Mouse (Mus musculus) hindbrain, embryonic 12.5 days (tissue): Measurements from ENCODE around the gene Cmya5. TPM values are rescaled to one million over a fixed set of nuclear protein-coding genes. Genes with fewer than 3 reads are reported as not detected.

ENCODE experiments used
- ATAC-seq: fragments of 200-750 bp; cut with Nextera tagmentation; 2 replicates; pipeline ENCODE4 v1.8.0; 2017; ENCODE audit warnings: moderate TSS enrichment; ENCODE audit not compliant: low FRiP score
- H3K27ac ChIP-seq: fragments of 300-500 bp; sonication (generic); 2 replicates; pipeline ENCODE4 v1.5.1; 2016; ENCODE audit warnings: mild to moderate bottlenecking
- H3K27me3 ChIP-seq: fragments of 300-500 bp; sonication (generic); 2 replicates; pipeline ENCODE4 v1.6.1; 2016; ENCODE audit warnings: mild to moderate bottlenecking
- H3K36me3 ChIP-seq: fragments of 300-500 bp; sonication (generic); 2 replicates; pipeline ENCODE4 v1.6.1; 2016; ENCODE audit warnings: mild to moderate bottlenecking
- H3K4me1 ChIP-seq: fragments of 300-500 bp; sonication (generic); 2 replicates; pipeline ENCODE4 v1.6.1; 2016
- H3K4me2 ChIP-seq: fragments of 300-500 bp; sonication (generic); replicated peaks from 2 replicates; pipeline ENCODE4 v1.6.1; 2016; ENCODE audit warnings: mild to moderate bottlenecking
- H3K4me3 ChIP-seq: fragments of 300-500 bp; sonication (generic); 2 replicates; pipeline ENCODE4 v1.5.1; 2016; ENCODE audit warnings: mild to moderate bottlenecking
- H3K9ac ChIP-seq: fragments of 300-500 bp; sonication (generic); 2 replicates; pipeline ENCODE4 v1.6.1; 2016; ENCODE audit warnings: mild to moderate bottlenecking, moderate library complexity
- H3K9me3 ChIP-seq: fragments of 300-500 bp; sonication (generic); replicated peaks from 2 replicates; pipeline ENCODE4 v1.6.1; 2016; ENCODE audit warnings: mild to moderate bottlenecking
- WGBS: fragments of 180-500 bp; shearing (Covaris S2); methylation state at CpG from one replicate; pipeline ENCODE4 v1.1.7; 2016; 5-methylcytosine and 5-hydroxymethylcytosine counted together
- polyA plus RNA-seq: library from polyadenylated mRNA; unstranded; fragments of >200 nt; fragmentation: Nextera tagmentation; extraction: Ambion mirVana; gene quantifications from 2 replicates; pipeline ENCODE4 v1.2.1, GENCODE M21; 2016

Cmya5 gene
- polyA plus RNA-seq, 1 experiment from 2014 or later: 0.08 TPM

DNA sequence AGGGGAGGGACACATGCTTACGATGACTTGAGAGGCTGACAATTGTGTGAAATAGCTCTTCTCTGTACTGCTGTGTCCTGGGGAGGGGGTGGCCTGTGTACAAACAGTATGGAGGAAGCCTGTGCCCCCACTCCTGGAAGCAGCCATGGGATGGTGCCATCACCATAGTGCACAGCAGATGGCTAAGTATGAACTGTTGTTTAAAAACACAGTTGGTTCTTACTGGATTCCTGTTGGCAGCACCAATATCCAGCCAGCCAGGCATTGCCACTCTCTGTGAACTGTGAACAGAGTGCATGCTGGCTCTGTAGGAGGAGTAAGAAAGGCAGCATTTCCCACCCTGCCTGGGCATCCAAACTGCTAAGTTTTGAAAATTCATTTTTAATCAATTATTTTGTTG, 88.4 kb downstream of the Cmya5 start:
- no peaks in the 10 kb centered on the region for H3K27me3 ChIP-seq
- WGBS: 86% methylated on average over 1 of the region's 1 CpGs
- no peaks in the 10 kb centered on the region for H3K9me3 ChIP-seq
- H3K36me3 ChIP-seq: no peaks in the 10 kb centered on the region
- H3K4me1 ChIP-seq: no peaks in the 10 kb centered on the region
- H3K4me3 ChIP-seq: no peak overlapping the region
- H3K27ac ChIP-seq: no peak overlapping the region
- no peak overlapping the region for H3K9ac ChIP-seq
- ATAC-seq: no peak
- H3K4me2 ChIP-seq: no peak overlapping the region

DNA sequence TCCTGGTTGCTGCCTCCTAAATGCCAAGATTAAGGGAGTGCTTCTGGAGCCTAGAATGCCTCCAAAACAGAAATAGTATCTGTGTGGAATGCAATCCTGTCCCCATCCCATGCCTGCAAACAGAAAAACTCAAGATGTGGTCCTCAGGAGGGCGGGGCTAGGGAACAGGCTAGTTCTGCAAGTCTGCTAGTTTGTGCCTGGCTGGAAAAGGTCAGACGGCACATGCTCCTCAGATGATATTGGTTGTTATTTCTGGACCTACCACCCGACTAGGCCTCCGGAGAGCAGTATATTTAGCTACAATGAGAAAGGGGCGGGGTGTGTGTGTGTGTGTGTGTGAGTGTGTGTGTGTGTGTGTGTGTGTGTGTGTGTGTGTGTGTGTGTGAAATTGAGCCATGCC, 93.0 kb downstream of the Cmya5 start:
- H3K27ac ChIP-seq: no peak overlapping the region
- H3K9me3 ChIP-seq: no peaks in the 10 kb centered on the region
- H3K27me3 ChIP-seq: no peaks in the 10 kb centered on the region
- WGBS: 87% methylated on average over 5 of the region's 5 CpGs
- no peaks in the 10 kb centered on the region for H3K4me1 ChIP-seq
- no peak overlapping the region for H3K4me3 ChIP-seq
- no peak overlapping the region for H3K4me2 ChIP-seq
- no peak overlapping the region for H3K9ac ChIP-seq
- no peaks in the 10 kb centered on the region for H3K36me3 ChIP-seq
- no peak for ATAC-seq

DNA sequence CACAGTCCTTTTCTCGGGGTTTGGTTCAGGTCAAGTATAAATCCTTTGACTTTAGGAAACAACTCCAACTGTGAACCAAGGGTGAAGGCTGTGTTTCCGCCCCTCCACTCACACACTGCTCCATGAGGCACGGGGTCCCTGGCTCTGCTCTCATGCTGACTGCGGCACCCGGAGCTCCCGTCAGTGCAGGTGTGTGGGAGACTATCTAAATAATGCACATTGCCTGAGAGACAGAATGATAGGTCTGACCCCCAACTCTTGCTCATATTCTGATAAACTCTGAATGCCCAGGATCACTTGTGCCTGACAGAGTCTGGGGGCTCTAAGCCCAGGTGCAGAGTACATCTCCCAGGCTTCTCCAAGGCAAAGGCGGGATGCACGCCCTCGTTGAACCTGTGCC, 103.5 kb downstream of the Cmya5 start:
- WGBS: 83% methylated on average over 9 of the region's 9 CpGs
- Histone ChIP-seq H3K4me2 (no peak overlapping the region), H3K4me3 (no peak overlapping the region), H3K4me1 (no peaks in the 10 kb centered on the region; the same call in 1 of the 2 replicates), H3K27me3 (no peaks in the 10 kb centered on the region), H3K27ac (no peak overlapping the region), H3K36me3 (no peaks in the 10 kb centered on the region), H3K9ac (no peak overlapping the region), H3K9me3 (no peaks in the 10 kb centered on the region; the same call in 1 of the 2 replicates)
- no peak for ATAC-seq

DNA sequence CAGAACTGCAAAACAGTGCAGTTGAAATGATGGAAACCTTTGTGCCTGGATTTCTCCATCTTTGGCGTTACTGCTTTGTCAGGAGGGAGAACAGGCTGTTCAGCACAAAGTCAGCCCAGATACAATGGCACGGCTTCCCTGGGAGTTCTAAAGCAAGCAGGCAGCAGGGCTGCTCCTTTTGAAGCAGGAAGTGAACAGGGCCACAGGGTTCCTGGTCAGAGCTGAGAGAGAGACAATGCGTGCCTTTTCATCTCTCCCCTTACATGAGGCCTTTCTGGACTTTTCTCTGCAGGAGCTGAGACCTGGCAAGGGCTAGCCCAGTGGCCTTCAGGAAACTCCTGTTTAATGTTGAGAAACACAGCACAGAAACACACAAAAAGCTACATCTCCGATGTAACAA, 108.3 kb downstream of the Cmya5 start:
- Histone ChIP-seq H3K9me3 (no peaks in the 10 kb centered on the region; the same call in 1 of the 2 replicates), H3K4me1 (no peaks in the 10 kb centered on the region; the same call in 1 of the 2 replicates)

DNA sequence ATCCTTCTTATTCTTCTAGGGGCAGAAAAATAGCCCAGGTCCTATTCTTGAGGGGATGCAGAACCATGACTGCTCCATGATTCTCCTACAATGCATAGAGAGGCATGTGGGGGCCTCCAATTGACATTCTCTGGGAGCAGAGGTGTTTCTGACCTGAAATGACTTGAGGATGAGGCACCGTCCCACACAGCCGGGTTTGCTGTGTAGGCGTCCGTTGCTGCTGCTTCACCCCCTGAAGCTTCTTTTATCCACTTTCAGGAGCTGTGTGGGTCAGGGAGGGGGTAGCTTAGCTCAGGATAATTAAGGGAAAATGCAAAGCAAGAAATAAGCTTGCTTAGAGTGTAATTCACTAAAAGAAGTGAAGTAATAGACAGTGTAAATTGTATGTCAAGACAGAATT, 115.2 kb downstream of the Cmya5 start:
- no peaks in the 10 kb centered on the region for H3K36me3 ChIP-seq
- H3K27ac ChIP-seq: no peak overlapping the region
- H3K9ac ChIP-seq: no peak overlapping the region
- H3K4me1 ChIP-seq: no peaks in the 10 kb centered on the region
- no peak for ATAC-seq
- WGBS: 63% methylated on average over 4 of the region's 4 CpGs
- H3K4me3 ChIP-seq: no peak overlapping the region
- H3K4me2 ChIP-seq: no peak overlapping the region
- H3K9me3 ChIP-seq: peaks cover 8% of the 10 kb centered on the region; the same call in 1 of the 2 replicates
- no peaks in the 10 kb centered on the region for H3K27me3 ChIP-seq

More for the DNA sequence above, 108.3 kb downstream of the Cmya5 start:
- Histone ChIP-seq H3K27ac (no peak overlapping the region), H3K4me2 (no peak overlapping the region), H3K4me3 (no peak overlapping the region), H3K9ac (no peak overlapping the region), H3K27me3 (no peaks in the 10 kb centered on the region), H3K36me3 (no peaks in the 10 kb centered on the region)
- WGBS: 38% methylated on average over 4 of the region's 4 CpGs
- no peak for ATAC-seq

DNA sequence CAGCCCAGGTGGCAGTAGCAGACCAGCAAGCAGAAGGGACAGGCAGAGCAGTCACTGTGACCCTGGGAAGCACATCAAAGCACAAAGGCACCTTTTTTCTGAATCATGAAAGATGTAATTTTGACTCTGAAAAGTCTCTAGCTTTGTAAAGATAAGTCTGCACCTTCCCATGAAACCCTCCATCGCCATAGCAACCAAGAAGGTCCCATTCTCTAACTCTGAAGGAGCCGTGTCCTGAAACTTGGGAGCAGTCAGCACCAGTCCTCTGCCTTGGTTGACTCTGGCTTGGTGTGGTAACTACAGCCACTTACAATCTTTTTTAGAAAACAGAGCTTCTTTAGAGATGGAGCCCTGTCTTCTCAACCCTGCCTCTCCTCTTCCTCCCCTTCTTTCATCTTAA, 119.7 kb downstream of the Cmya5 start:
- no peak overlapping the region for H3K4me2 ChIP-seq
- H3K9ac ChIP-seq: no peak overlapping the region
- no peaks in the 10 kb centered on the region for H3K27me3 ChIP-seq
- WGBS: 54% methylated on average over 2 of the region's 2 CpGs
- H3K4me3 ChIP-seq: no peak overlapping the region
- H3K9me3 ChIP-seq: peaks cover 8% of the 10 kb centered on the region; the same call in 1 of the 2 replicates
- H3K36me3 ChIP-seq: no peaks in the 10 kb centered on the region
- H3K27ac ChIP-seq: no peak overlapping the region
- no peak for ATAC-seq
- no peaks in the 10 kb centered on the region for H3K4me1 ChIP-seq

DNA sequence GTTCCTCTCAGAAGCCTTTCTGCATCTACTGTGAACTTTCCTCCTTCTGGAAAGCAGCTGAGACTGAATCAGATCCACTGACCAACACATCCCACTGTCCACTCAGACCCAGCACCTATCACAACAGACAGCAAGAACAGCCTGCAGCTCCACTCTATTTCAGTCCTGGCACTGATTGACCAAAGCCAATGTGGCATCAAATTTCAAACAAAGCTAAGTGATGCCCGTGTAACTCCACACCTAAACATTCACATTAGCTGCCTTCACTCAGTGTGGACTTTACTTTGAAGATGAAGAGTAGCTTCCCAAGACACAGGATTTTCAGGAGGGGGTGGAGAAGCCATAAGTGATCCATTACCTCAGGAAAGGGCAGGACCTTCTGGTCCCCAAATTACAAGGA, 122.4 kb downstream of the Cmya5 start:
- H3K27ac ChIP-seq: no peak overlapping the region
- H3K36me3 ChIP-seq: no peaks in the 10 kb centered on the region
- H3K27me3 ChIP-seq: no peaks in the 10 kb centered on the region
- WGBS: 45% methylated on average over 1 of the region's 1 CpGs
- no peak for ATAC-seq
- no peaks in the 10 kb centered on the region for H3K9me3 ChIP-seq
- H3K9ac ChIP-seq: no peak overlapping the region
- H3K4me1 ChIP-seq: no peaks in the 10 kb centered on the region
- no peak overlapping the region for H3K4me3 ChIP-seq
- no peak overlapping the region for H3K4me2 ChIP-seq

DNA sequence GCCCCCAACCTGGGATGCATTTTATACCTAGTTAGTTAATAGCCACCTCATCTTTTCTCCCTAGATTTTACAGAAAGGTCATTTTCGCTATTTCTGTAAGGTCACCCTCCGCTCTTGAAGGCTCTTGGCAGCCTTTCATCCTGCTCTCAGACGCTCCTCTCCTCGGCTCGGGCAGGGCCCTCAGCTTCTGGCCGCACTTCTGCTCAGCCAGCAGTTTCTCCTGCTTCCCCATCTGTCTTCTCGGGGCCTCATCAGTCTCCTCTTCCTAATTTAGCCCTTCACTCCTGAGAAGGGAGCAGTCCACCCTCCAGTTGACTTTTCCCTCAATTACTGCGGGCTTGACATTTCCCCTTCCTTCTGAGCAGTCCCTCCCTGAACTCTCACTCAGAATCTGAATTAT, 131.6 kb downstream of the Cmya5 start:
- Histone ChIP-seq H3K27me3 (no peaks in the 10 kb centered on the region), H3K4me1 (no peaks in the 10 kb centered on the region), H3K4me2 (no peak overlapping the region), H3K9me3 (no peaks in the 10 kb centered on the region), H3K4me3 (no peak overlapping the region), H3K27ac (no peak overlapping the region), H3K9ac (no peak overlapping the region), H3K36me3 (no peaks in the 10 kb centered on the region)
- WGBS: 76% methylated on average over 8 of the region's 8 CpGs
- ATAC-seq: no peak

DNA sequence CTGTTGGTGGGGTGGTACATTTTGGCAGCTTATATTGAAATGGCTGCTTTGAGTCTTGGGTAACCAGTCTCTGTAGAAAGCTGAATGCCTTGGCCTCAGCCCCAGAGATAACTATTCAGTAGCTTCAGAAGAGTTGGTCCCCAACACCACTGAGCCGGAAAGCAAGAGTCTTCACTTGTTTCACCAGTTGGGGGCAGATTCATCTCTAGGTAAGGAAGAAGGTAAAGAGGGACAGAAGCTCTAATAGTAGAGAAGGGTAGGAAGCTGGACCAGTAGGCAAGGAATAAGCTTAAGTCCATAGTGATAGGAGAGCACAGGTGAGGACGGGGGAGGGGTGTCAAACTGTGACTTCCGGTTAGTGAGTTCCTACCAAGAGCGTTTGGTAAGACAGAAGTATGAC, 133.2 kb downstream of the Cmya5 start:
- Histone ChIP-seq H3K4me2 (no peak overlapping the region), H3K4me3 (no peak overlapping the region), H3K27me3 (no peaks in the 10 kb centered on the region), H3K9me3 (no peaks in the 10 kb centered on the region), H3K27ac (no peak overlapping the region), H3K4me1 (no peaks in the 10 kb centered on the region), H3K9ac (no peak overlapping the region), H3K36me3 (no peaks in the 10 kb centered on the region)
- no peak for ATAC-seq
- 96% methylated on average over 4 of the region's 4 CpGs for WGBS

DNA sequence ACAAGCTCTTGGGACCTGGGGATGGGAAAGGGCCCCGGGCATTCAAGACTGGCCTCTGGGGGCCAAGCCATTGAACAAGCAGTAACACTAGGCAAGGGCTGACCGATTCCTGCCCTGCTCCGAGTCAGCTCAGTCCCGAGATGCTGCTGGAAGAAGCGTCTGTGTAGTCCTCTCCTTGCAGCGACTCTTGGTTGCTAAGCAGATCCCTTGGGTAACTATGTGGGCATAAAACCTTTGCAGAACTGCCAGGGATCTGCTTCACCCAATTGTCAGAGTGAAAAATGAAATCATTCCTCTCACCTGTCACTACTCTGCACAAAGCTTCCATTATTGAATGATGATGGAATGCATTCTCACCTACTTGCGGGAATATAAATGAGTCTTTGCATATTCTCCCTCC, 134.0 kb downstream of the Cmya5 start:
- no peak overlapping the region for H3K9ac ChIP-seq
- 74% methylated on average over 7 of the region's 7 CpGs for WGBS
- no peak for ATAC-seq

DNA sequence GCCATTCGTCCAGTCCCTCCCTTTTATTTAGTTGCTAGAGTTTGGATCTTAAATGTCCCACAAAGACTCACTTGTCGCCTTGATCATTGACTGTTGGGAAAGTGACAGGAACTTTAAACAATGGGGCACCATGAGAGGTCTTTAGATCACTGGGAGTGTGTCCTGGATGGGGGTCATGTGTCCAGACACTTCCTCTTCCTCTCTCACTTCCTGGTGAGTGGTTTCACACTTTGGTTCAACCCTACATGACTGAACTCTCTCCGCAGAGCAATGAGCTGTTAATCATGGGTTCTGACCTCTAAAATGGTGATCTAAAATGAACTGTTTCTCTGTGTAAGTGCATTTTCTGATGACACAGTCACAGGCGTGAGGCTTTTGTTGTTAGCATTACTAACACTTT, 137.4 kb downstream of the Cmya5 start:
- H3K27me3 ChIP-seq: no peaks in the 10 kb centered on the region
- 77% methylated on average over 4 of the region's 4 CpGs for WGBS
- no peak for ATAC-seq
- H3K27ac ChIP-seq: no peak overlapping the region
- no peaks in the 10 kb centered on the region for H3K36me3 ChIP-seq
- H3K4me3 ChIP-seq: no peak overlapping the region
- H3K9me3 ChIP-seq: no peaks in the 10 kb centered on the region
- no peak overlapping the region for H3K4me2 ChIP-seq
- H3K9ac ChIP-seq: no peak overlapping the region
- no peaks in the 10 kb centered on the region for H3K4me1 ChIP-seq

More for the DNA sequence above, 134.0 kb downstream of the Cmya5 start:
- Histone ChIP-seq H3K4me3 (no peak overlapping the region), H3K36me3 (no peaks in the 10 kb centered on the region), H3K9me3 (no peaks in the 10 kb centered on the region), H3K27me3 (no peaks in the 10 kb centered on the region), H3K4me2 (no peak overlapping the region), H3K4me1 (no peaks in the 10 kb centered on the region), H3K27ac (no peak overlapping the region)

DNA sequence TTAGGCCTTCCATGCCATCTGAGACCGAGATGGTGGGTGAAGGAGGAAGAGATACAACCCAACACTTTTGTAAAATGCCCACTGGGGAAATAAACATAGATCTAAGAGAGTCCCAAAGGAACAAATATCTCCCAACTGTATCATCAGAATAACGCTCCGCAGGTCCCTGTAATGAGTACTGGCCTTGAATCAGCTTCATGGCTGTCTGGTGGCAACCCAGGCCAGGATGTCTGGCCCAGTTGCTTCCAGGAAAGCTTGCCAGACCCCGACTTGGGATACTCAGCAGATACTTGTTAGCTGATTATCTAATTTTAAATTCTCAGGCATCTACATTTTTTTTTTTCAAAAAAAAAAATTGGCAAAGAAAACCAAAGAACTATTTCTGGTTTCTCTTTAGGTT, 138.2 kb downstream of the Cmya5 start:
- no peak overlapping the region for H3K27ac ChIP-seq
- H3K4me2 ChIP-seq: no peak overlapping the region
- no peaks in the 10 kb centered on the region for H3K9me3 ChIP-seq
- WGBS: 87% methylated on average over 4 of the region's 4 CpGs
- H3K4me3 ChIP-seq: no peak overlapping the region
- H3K4me1 ChIP-seq: no peaks in the 10 kb centered on the region
- no peaks in the 10 kb centered on the region for H3K27me3 ChIP-seq
- H3K9ac ChIP-seq: no peak overlapping the region
- ATAC-seq: no peak
- H3K36me3 ChIP-seq: no peaks in the 10 kb centered on the region

DNA sequence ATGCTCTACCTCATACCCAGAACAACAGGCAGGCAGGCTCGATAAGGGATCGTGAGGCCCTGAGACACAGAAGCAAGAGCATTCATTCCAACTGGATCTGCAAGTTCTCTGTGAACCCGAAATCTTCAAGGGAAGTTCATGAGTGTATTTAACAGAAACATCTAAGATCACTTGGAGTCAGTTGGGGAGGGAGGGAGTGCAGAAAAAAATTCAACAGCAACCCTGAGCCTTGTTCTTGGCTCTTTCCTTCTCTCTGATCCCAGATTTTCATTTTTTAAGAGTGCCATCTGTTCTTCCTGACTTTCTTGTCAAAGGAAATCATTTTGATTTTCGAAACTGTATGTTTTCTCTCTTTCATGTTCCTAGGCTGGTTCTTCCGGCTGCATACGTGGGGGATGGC, 140.5 kb downstream of the Cmya5 start:
- 80% methylated on average over 6 of the region's 6 CpGs for WGBS
- Histone ChIP-seq H3K9me3 (no peaks in the 10 kb centered on the region), H3K9ac (no peak overlapping the region), H3K27me3 (no peaks in the 10 kb centered on the region), H3K27ac (no peak overlapping the region), H3K36me3 (no peaks in the 10 kb centered on the region), H3K4me3 (no peak overlapping the region), H3K4me2 (no peak overlapping the region), H3K4me1 (no peaks in the 10 kb centered on the region)
- no peak for ATAC-seq

DNA sequence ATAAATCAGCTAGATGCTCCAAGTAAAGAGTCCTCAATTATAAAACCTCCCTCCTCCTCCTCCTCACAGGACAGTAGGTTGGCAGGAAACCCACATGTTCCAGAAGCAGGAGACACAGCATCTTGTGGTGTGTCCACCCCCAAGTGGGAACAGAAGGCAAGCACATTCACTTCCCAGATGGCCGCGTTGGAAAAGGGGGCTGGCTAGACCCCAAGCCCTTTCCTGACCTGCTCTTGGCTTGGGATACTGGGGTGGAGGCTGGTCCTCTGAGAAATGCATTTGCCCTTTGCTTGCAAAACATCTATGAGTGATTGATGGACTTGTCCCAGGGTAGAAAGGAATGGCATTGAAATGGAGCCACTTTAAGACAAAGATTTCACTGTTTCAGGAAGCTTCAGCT, 142.1 kb downstream of the Cmya5 start:
- Histone ChIP-seq H3K4me3 (no peak overlapping the region), H3K27me3 (no peaks in the 10 kb centered on the region), H3K9me3 (no peaks in the 10 kb centered on the region), H3K9ac (no peak overlapping the region), H3K27ac (no peak overlapping the region), H3K4me1 (no peaks in the 10 kb centered on the region), H3K36me3 (no peaks in the 10 kb centered on the region), H3K4me2 (no peak overlapping the region)
- 64% methylated on average over 2 of the region's 2 CpGs for WGBS
- no peak for ATAC-seq
